Mouse (Mus musculus) bone marrow, adult 2 months (tissue): ENCODE results near the gene Ifngr1. TPM values are rescaled to one million over a fixed set of nuclear protein-coding genes. Genes with fewer than 3 reads are reported as not detected.

Experiments used
- H3K27ac ChIP-seq: fragments of 200-500 bp; 2 replicates; pipeline ENCODE4 v1.5.1; 2012; ENCODE audit warnings: low read depth, mild to moderate bottlenecking, control low read depth, inconsistent platforms, low read length; ENCODE audit not compliant: control insufficient read depth, poor library complexity, insufficient read depth
- H3K4me1 ChIP-seq: fragments of 200-500 bp; 2 replicates; pipeline ENCODE4 v1.6.1; 2011; ENCODE audit warnings: low read length; ENCODE audit not compliant: control insufficient read depth, insufficient read depth
- H3K4me3 ChIP-seq: fragments of 200-500 bp; replicated peaks from 2 replicates; pipeline ENCODE3; 2011; ENCODE audit warnings: mild to moderate bottlenecking, low read depth, low read length, control low read depth; ENCODE audit not compliant: control insufficient read depth
- CTCF ChIP-seq: fragments of 200-500 bp; IDR thresholded peaks from 2 replicates; pipeline ENCODE4 v1.5.1; 2011; ENCODE audit warnings: low read length, control low read depth; ENCODE audit not compliant: control insufficient read depth, insufficient read depth
- POLR2A ChIP-seq: fragments of 200-500 bp; IDR thresholded peaks from 2 replicates; pipeline ENCODE4 v1.6.1; 2011; ENCODE audit warnings: low read depth, mild to moderate bottlenecking, control low read depth, low read length, borderline replicate concordance; ENCODE audit not compliant: control insufficient read depth
- WGBS: fragments of 180-500 bp; shearing (Covaris S2); methylation state at CpG from one replicate; pipeline ENCODE4 v1.1.7; 2018; 5-methylcytosine and 5-hydroxymethylcytosine counted together
- polyA plus RNA-seq: library from polyadenylated mRNA; stranded (reverse); fragments of >200 nt; gene quantifications from 2 replicates; pipeline ENCODE4 v1.2.4, GENCODE M21; 2011; ENCODE audit warnings: low replicate concordance; ENCODE audit not compliant: missing spikeins, insufficient read depth, insufficient read length

Gene Ifngr1
- polyA plus RNA-seq, 1 experiment = 78.0 TPM

DNA sequence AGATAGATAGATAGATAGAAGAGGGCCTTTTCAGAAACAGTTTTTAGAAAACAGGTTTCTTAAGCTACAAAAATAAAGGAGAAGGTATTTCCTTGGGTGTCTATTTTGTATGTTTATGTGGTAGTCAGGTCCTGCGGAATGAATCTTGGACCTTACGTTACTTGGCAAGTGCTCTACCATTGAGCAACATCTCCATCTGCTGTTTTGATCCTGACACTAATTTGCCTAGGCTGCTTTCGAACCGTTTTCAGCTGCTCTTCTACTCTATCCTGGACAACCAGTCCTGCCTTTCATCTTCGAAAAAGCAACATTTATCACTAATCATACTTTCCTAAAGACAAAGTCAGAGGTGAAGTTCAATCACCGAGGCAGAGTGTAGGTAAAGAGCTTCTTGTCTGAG, 11.5 kb downstream of the Ifngr1 start:
- TF ChIP-seq CTCF = no peak
- no peak for TF ChIP-seq POLR2A

DNA sequence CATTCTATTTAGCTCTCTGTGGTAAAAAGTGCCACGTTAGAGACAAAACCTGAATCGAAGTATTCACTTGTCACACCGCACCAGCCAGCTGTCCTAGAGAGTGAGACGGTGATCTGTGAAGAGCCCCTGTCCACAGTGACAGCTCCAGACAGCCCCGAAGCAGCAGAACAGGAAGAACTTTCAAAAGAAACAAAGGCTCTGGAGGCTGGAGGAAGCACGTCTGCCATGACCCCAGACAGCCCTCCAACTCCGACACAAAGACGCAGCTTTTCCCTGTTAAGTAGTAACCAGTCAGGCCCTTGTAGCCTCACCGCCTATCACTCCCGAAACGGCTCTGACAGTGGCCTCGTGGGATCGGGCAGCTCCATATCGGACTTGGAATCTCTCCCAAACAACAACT, 17.4 kb downstream of the Ifngr1 start:
- no peak overlapping the region for H3K27ac ChIP-seq
- peaks cover 6% of the 10 kb centered on the region for H3K4me1 ChIP-seq
- WGBS = 82% methylated on average over 14 of the region's 14 CpGs
- no peak overlapping the region for H3K4me3 ChIP-seq
- TF ChIP-seq POLR2A (no peak), CTCF (no peak)

More for the DNA sequence above, 11.5 kb downstream of the Ifngr1 start:
- H3K4me3 ChIP-seq = no peak overlapping the region
- WGBS = 76% methylated on average over 6 of the region's 6 CpGs
- H3K4me1 ChIP-seq = peaks cover 1% of the 10 kb centered on the region; the same call in 1 of the 2 replicates
- H3K27ac ChIP-seq = no peak overlapping the region

DNA sequence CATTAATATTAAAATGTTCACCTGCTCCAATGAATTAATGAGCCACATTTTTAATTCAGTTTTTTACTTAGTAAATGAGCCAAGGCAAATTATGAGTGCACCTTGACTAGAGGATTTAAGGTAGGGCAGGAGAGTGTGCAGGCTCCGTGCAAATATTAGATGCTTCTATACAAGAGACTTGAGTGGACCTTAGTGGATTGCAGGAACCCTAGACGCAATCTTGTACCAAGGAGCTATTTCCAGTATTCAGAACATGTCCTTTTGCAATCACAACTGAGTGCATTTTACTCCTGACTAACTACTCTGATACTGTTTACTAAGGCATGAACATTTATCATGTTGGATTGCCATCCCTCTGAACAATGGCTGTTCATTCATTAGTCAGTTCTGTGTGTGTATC, 19.9 kb downstream of the Ifngr1 start:
- no peak overlapping the region for H3K4me3 ChIP-seq
- peaks cover 8% of the 10 kb centered on the region for H3K4me1 ChIP-seq
- no peak for TF ChIP-seq POLR2A
- TF ChIP-seq CTCF = no peak
- 32% methylated on average over 2 of the region's 2 CpGs for WGBS
- H3K27ac ChIP-seq = no peak overlapping the region

DNA sequence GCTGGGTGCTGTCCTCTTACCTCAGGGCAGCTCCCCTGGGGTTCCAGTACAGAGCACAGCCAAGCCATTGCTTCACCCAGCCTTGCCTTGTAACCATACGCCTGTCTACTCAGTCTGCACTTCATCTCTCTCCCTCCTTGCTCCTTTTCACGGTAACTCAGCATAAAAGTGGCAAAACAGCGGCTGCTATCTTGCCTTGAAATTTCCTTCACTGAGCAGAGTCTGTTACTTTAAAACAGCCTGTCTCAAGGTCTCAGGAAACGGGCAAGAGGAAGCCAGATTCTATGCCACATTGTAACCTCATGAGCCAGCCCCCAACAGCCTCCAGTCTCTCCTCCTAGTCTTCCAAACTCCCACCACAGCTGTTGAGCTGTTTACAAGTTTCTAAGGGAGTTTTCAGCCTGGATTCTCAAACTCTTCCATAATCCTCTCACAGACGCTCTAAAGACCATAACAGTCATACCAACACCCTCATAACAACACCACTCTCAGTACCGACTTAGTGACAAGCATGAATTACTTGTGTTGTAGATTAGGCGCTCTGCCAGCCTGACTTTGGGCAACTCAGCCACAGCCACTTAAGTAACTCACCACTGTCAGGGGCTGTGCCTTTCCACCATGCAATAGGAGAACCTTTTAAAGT, 21.5 kb downstream of the Ifngr1 start:
- TF ChIP-seq POLR2A = no peak
- TF ChIP-seq CTCF = no peak
- H3K4me3 ChIP-seq = no peak overlapping the region
- 2% methylated on average over 7 of the region's 7 CpGs for WGBS
- peak overlapping the region; percentile 91 for H3K27ac ChIP-seq
- peaks cover 8% of the 10 kb centered on the region for H3K4me1 ChIP-seq

DNA sequence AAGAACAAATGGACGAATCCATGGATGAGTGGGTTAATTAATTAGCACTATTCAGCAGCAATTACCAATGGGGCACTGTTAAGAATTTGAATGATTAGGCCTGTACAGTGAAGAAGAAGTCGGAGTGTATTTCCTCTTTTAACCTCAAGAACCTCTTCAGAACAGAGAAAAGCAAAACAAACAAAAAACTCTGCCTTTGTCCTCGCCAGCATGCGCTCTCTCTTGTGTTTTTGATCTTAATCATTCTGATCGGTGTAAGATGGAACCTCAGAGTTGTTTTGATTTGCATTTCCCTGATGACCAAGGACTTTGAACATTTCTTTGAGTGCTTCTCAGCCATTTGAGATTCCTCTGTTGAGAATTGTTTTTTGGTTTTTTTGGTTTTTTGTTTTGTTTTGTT, 28.0 kb downstream of the Ifngr1 start:
- no peak overlapping the region for H3K4me3 ChIP-seq
- TF ChIP-seq POLR2A (no peak), CTCF (no peak)
- 60% methylated on average over 5 of the region's 5 CpGs for WGBS
- no peak overlapping the region for H3K27ac ChIP-seq
- H3K4me1 ChIP-seq = no peaks in the 10 kb centered on the region; the same call in 1 of the 2 replicates

DNA sequence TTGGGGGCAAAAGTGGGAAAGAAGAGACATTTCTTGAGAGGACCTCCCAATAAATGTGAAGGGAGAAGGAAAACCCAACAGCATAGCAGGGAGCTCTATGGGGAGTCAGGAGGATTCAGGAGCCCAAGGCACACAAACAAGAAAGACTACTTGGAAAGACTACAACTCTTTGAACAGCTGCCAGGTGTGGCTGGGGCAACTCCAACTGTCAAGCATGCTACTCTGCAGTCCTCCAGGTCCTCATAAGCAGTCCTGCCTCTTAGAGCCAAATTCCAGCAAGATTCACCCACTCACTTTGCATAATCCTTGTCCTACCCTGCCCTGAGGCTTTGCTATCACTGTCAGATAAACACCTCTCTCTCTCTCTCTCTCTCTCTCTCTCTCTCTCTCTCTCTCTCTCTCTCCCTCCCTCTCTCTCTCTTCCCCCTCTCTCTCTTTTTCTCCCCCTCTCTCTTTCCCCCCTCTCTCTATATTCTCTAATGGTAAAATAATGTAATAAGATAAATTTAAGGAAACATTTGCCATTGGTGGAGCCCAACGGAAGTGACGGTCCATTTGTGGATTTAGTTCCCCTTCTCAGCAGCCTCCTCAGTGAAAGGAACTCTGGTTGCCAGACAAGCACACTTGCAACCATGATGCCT, 29.8 kb downstream of the Ifngr1 start, which contains the start of gene Il22ra2:
Il22ra2 (plus strand) TSS at position 591 of the 641 bp plus-strand sequence.
- Histone ChIP-seq H3K27ac (no peak within 1 kb of the TSS), H3K4me1 (no peaks in the 10 kb centered on the region), H3K4me3 (no peak within 1 kb of the TSS)
- TF ChIP-seq CTCF = no peak
- no peak for TF ChIP-seq POLR2A
- WGBS = 48% methylated on average over 2 of the region's 2 CpGs

DNA sequence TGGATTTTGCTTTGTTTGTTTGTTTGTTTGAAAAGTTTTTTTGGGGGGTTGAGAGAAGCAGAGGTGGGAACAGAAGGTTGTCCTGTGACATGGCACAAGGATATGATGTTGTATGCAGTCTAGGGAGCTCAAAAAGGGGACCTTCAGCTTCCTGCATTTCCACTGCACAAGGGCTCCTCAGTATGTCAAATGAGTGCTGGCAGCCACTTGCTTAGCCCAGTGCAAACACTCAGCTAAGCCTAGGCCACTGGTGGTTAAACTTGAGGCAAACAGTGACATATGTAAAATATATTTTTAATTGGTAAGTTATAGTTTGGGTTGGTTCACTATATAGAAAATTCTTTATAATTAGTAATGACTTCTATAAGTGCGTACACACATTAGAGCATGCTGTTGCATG, 32.9 kb downstream of the Ifngr1 start:
- H3K27ac ChIP-seq = no peak overlapping the region
- H3K4me3 ChIP-seq = no peak overlapping the region
- TF ChIP-seq CTCF = no peak
- no peak for TF ChIP-seq POLR2A
- H3K4me1 ChIP-seq = no peaks in the 10 kb centered on the region; the same call in 1 of the 2 replicates
- 93% methylated on average over 1 of the region's 1 CpGs for WGBS

DNA sequence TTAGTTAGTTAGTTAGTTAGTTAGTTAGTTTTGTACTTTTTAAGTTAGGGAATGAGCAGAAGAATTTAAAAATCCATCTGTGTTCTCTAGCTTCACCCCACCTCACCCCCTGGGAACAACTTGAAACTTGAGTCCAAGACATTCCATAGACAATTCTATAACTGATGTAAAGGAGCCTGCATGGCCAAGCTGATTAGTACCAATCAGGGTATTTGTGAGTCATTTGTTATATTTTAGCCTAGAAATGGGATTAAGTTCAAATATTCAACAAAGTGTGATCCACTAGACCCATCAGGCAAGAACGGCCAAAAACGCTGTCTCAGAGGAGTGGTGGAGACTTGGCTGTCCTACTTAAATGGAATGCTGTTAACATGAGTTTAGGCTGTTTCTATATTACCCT, 35.6 kb downstream of the Ifngr1 start:
- Histone ChIP-seq H3K27ac (no peak overlapping the region), H3K4me3 (no peak overlapping the region), H3K4me1 (no peaks in the 10 kb centered on the region; the same call in 1 of the 2 replicates)
- WGBS = 83% methylated on average over 2 of the region's 2 CpGs
- TF ChIP-seq CTCF (no peak), POLR2A (no peak)

DNA sequence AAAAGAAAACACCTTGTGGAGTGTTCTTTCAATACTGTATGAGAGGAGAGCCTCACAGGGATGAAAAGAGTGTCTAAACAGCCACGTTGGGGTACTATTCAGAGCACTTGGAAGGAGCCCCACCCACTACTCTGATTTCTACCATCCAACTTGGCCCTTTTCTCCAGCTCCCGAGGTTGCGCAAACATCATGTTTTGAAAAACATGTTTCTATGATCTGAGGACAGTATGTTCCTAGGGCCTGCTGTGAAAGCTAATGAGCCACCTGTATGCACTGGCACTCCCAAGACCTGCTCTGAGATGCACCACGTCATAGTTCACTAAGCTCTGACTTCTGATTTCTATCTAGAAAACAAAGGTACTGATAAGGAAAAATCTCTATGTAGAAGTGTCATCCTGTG, 36.0 kb downstream of the Ifngr1 start:
- TF ChIP-seq POLR2A = no peak
- TF ChIP-seq CTCF = no peak
- Histone ChIP-seq H3K27ac (no peak overlapping the region), H3K4me3 (no peak overlapping the region), H3K4me1 (no peaks in the 10 kb centered on the region; the same call in 1 of the 2 replicates)
- 76% methylated on average over 4 of the region's 4 CpGs for WGBS
